Mouse (Mus musculus) erythroid progenitor cell, adult 5-6 weeks (primary cell): Measurements from ENCODE around the gene Lif. TPM values are rescaled to one million over a fixed set of nuclear protein-coding genes. Genes with fewer than 3 reads are reported as not detected.
A peak's percentile ranks its signal among the peaks of the same experiment; 100 is the strongest.

ENCODE experiments used
- ATAC-seq: replicated peaks from 2 replicates; pipeline ENCODE4 v1.8.0; 2016; ENCODE audit warnings: moderate number of reproducible peaks, mild to moderate bottlenecking, moderate TSS enrichment, inconsistent platforms; ENCODE audit not compliant: poor library complexity, low FRiP score, severe bottlenecking
- total RNA-seq, 2 experiments: library from RNA; stranded (forward) in 1 of 2; stranded (reverse) in 1 of 2; fragments of 150-400 nt in 1 of 2; fragments of 186-747, 209-891 nt in 1 of 2; gene quantifications; 2 replicates each; pipeline versions ENCODE4 v1.2.3 to v1.2.4; 2015 to 2017; ENCODE audit warnings: low replicate concordance in 2 of 2

The Lif gene
- total RNA-seq, 2 experiments from 2014 or later, result not detected

- no peak for ATAC-seq
Measured at GRCm38 (mm10) chr11:4228463-4228862, 28.9 kb upstream of the Lif start.

GRCm38 (mm10) chr11:4229841-4230240, 27.5 kb upstream of the Lif start:
- ATAC-seq, result no peak

- ATAC-seq, result no peak
Measured at GRCm38 (mm10) chr11:4231435-4231834, 25.9 kb upstream of the Lif start.

GRCm38 (mm10) chr11:4232644-4233043, 24.7 kb upstream of the Lif start:
- no peak for ATAC-seq

- ATAC-seq, result no peak
Measured at GRCm38 (mm10) chr11:4235052-4235655, 22.2 kb upstream of the Lif start.

- peak; percentile 56 for ATAC-seq
Measured at GRCm38 (mm10) chr11:4235665-4236545, 21.5 kb upstream of the Lif start, which contains the start of gene Osm. TSS of gene Osm (plus strand) at chr11:4236420.

GRCm38 (mm10) chr11:4236546-4237067, 20.8 kb upstream of the Lif start:
- ATAC-seq, result peak; percentile 61

GRCm38 (mm10) chr11:4237389-4237912, 19.9 kb upstream of the Lif start:
- ATAC-seq, result no peak

- ATAC-seq, result no peak
Measured at GRCm38 (mm10) chr11:4238167-4238566, 19.2 kb upstream of the Lif start.

GRCm38 (mm10) chr11:4239691-4240090, 17.7 kb upstream of the Lif start:
- no peak for ATAC-seq

GRCm38 (mm10) chr11:4240151-4240550, 17.2 kb upstream of the Lif start:
- no peak for ATAC-seq

- no peak for ATAC-seq
Measured at GRCm38 (mm10) chr11:4241180-4241579, 16.2 kb upstream of the Lif start.

GRCm38 (mm10) chr11:4246126-4246525, 11.2 kb upstream of the Lif start:
- no peak for ATAC-seq

GRCm38 (mm10) chr11:4246623-4247022, 10.7 kb upstream of the Lif start:
- no peak for ATAC-seq

- no peak for ATAC-seq
Measured at GRCm38 (mm10) chr11:4247201-4247959, 10.0 kb upstream of the Lif start.

- ATAC-seq, result no peak
Measured at GRCm38 (mm10) chr11:4249151-4249550, 8.2 kb upstream of the Lif start.

GRCm38 (mm10) chr11:4250290-4250689, 7.1 kb upstream of the Lif start:
- no peak for ATAC-seq

- ATAC-seq, result no peak
Measured at GRCm38 (mm10) chr11:4251376-4251775, 6.0 kb upstream of the Lif start.

GRCm38 (mm10) chr11:4252886-4253285, 4.5 kb upstream of the Lif start:
- ATAC-seq, result no peak

- no peak for ATAC-seq
Measured at GRCm38 (mm10) chr11:4257756-4258155, 399 bp downstream of the Lif start.
